Mouse (Mus musculus): ENCODE data around the gene Itk.

The Itk gene

DNA sequence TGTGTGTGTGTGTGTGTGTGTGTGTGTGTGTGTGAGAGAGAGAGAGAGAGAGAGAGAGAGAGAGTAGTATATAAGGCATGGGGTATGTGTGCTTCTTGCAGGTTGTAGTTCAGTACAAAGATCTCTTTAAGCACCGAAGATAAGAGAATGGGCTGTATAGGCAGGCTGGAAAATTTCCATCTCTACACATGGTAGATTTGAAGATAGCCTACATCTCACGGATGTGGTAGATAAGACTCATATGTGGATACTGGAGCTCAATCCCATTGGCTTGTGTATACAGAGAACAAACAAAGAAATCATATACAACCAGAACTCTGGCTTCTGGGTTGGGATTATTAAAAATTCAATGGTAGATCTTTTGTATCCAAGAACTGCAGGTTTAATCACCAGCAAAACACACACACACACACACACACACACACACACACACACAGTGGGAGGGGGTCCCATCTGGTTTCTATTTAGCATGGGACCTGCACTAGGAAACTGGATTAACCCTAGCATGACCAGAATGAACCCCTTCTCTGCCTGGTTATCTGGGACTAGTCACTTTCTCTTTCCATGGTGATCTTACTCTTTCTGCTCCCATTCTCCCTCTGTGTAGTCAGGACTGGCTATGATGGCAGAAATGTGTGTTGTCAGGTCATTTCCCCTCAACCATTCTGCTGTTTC is 28.2 kb downstream of the Itk start:
- DNase-seq (ENCODE audit: low read depth, low spot score), result no peak

DNA sequence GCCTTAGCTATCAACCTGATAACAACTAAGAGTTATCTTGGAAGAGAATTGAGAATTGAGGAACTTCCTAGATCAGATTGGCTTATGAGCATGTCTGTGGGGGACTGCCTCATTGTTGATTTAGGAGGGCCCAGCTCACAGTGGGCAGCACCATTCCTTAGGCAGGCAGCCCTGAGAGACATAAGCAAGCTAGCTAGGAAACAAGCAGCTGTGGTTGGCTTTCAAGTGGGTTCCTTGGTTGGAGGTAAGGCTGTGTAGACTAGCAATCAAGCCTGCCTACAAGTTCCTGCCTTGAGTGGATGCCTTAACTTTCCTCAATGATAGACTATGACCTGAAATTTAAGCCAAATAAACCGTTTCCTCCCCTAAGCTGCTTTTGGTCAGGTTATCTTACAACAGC is 30.9 kb downstream of the Itk start:
- DNase-seq (ENCODE audit: low read depth, low spot score), result no peak

DNA sequence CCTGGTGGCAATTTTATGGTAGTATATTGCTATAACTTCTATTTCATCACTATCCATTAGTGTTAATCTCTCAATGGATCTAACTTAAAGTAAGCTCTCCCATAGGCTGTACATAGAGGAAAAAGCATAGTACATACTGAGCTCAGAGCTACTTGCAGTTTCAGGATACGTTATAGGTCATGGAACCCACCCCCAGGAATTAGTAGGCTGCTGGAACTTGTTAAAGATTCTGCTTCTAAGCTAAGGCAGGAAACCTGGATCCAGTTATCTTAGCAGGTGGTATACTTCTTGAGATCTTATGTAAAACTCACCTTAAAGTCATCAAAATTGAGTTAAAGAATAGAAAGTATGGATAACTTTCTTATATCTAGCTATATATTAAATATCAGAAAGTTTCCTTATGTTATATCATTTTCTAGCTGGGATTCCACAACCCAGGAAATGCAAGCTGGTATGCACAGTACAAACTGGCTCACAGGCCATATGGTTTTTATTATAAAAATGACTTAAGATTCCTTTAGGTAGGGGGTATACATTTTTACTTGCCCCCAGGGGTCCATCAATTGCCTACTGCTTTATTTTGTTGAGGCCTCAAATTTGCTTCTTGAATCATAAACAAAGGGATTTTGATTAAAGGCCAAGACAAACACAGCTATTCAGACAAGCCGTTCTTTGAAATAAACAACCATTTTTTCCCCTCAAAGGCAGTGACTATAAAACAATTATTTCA is 39.5 kb downstream of the Itk start:
- no peak for DNase-seq (ENCODE audit: low read depth, low spot score)

DNA sequence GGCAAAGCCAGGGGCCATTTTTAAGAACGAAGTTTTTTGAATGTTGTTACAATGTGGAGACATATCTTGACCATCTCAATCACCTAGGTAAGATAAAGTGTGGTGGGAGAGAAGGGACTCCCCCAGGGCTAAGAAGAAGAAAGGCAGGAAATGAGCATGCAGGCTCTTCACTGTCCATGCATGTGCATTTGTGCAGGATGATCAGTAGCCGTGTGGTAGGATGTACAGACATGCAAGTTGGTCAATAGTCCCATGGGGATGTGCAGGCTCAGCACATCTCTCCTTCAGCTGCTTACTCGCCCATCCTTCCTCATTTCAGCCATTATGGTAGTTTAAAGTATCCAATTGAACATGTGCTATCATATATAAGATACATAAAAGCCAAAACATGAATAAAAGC is 40.9 kb downstream of the Itk start:
- DNase-seq (ENCODE audit: low read depth, low spot score), result no peak

DNA sequence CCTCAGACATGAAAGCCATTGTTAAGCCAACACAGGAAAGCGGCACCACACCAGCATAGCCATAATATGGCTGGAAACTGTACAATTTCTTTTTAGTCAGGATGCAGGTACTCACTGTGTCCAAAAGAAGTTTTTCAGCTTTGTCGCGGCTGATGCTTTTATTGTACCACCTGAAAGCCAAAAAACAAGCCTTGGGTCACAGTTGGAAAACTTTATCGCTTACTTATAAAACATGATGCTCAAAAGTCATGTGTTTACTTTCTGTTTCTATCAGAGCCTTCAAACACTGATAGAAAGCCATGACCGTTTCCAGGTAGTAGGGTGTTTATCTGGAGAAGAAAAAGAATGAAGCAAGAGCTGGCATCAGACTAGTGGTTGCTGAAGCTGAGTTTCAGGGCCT is 41.6 kb downstream of the Itk start:
- no peak for DNase-seq (ENCODE audit: low read depth, low spot score)

DNA sequence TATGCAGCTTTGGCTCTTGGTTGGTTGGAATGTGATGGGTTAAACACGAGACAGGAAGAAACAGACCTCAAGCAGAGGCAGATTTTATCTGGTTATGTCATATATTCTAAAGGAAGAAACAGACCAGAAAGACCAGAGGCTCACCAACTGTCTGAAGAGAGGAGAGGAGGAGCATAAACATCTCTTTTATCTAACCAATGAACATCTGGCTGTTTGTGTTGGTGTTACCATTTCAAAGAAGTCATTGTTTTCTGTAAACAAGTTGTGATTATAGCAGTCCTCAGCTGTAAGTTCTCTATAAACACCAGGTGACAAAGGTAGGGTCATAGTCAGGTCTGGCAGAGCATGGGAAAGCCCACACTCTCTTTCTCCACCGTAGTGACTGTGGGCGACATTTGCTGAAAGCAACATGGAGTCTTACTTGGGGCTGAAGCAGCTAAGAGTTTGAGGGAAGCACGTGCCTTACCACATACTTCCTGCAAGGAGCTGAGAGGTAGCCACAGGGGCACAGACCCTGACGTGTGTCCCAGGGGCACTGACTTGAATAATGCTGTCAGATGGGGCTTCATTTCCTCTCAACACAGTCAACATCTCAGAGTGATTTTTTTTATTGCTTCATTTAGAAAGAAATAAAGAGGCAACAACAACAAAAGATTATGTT is 45.3 kb downstream of the Itk start:
- DNase-seq (ENCODE audit: low read depth, low spot score), result peak; percentile 17

DNA sequence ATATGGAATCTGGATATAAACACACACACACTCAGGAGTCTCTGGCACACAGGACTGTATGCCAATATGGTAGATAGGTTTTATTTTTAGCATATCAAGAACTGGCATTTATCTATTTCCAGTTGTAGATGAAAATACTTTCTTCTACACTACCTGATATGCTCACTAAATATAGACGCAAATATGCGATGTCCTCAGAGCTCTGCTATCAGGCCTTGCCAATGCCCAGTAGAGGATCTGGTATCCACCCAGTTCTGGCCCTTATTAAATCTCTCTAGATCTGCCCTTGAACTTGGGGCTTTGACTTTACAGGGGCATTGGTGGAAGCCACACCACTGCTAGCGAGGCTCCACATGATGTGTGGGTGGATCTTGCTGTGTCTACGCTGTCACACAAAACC is 47.4 kb downstream of the Itk start:
- DNase-seq (ENCODE audit: low read depth, low spot score), result no peak

DNA sequence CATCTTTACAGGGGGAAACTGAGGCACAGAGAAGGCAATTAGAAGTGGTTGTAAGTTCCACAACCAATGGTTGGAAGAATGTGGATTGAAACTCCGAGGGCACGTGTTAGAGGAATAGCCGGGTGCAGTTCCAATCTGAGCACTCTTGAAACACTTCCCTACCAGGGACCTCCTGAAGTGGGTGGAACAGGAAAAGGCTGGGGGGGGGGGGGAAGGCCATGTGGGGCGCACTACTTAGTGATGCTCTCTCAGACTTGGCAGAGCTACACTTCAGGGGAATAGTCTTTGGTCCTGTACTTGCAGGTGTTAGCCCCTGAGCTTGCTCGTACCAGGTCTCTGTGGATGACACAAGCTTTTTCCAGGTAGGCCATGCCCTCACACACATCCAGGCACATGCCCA is 53.3 kb downstream of the Itk start:
- DNase-seq (ENCODE audit: low read depth, low spot score), result no peak

DNA sequence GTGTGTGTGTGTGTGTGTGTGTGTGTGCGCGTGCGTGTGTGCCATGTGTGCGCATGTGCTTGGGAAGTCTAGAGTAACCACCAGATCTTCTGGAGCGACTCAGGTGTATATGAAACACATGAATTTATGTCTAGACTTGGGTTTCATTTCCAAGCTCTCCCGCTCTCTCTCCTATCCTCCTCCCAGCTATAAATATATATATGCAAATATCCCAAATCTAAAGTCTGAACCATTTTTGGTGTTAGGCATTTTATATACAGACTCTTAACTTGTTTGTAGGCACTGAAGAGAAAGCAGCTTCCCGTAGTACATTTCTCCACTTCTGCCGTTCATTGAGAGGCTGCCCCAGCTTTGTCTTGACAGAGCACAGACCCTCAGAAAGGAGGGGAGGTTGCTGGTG is 57.1 kb downstream of the Itk start:
- DNase-seq (ENCODE audit: low read depth, low spot score), result no peak

DNA sequence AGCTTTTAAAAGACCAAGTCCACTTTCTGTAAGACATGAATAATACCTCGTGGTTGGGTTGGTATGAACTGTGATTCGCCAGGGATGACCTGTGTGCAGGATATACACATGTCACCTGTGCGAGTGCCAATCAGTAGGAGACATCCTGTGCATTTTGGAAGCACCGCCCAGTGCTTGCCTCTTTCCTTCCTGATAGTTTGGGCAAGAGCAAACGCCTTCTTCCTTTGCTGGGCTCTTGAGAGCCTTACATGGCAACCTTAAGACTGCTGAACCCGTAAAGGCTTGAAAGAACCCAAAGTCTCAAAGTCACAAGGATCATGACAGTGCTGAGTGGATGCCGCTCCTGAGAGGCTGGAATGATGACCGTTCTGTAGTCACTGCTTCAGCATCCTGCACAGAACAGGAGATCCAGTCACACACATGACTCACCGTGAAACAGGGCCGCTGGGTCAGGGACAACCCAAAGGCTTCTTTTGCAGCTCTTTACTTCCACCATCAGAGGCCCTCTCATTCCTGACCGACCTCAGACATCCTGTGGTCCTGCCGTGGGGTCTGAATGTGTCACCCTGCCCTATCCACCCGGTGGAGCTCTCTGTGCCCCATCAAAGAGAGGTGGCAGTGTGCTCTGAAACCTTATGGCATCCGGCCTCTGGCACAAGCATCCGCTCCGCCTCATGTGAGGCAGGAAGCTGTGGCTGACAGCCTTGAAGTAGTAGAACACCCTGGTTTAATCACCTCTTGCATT is 62.9 kb downstream of the Itk start:
- DNase-seq (ENCODE audit: low read depth, low spot score), result no peak

DNA sequence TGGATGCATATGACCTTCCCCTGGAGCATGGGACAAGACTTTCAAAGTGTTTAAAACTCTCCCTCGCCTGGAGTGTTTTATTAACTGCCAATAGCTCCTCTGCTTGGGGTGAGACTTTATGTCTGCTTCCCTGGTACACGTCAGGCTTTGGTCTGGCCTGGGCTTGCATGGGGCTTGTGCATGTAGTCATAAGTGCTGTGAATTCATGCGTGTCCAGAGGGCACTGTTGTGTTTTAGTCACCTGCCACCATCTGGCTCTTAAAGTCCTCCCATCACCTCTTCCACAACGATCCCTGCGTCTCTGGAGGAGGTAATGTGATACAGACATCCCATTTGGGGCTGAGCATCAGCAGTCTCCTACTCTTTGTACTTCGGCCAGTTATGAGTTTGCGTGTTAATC is 67.8 kb downstream of the Itk start:
- DNase-seq (ENCODE audit: low read depth, low spot score), result no peak

DNA sequence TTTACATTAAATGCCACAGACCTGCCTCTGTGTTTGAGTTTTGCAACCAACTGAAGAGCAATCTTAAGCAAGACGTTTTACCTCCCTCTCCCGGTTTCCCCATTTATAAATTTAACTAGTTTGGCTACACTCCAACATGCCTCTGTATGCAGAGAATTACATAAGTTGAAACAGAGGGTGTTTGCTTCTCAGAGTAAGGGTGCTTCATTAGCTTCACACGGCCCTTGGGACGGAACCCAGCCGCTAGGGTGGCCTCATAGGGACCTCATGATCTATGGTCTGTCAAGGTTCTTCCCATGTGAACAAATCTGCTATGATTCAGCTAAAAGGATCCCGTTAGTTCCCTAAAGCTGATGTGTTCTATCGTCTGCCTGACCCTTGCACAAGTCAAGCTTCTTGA is 74.8 kb downstream of the Itk start:
- DNase-seq (ENCODE audit: low read depth, low spot score), result no peak

DNA sequence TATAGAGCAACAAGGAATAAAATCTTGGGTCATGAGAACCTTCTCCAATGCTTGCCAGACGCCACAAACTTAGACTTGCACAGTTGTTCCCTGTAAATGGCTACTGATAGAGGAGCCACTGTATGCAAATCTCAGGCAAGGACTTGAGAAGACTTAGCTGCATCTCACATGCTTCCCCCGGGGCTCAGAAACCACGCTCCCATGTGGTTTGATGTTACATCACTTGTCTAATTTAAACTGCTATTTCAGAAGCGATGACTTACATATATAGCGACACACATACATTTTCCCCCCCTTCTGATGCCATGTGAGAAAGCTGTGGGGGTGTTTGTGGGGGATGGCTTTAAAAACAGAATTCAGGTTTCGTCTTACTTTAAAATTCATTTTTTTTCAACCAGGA is 75.5 kb downstream of the Itk start:
- no peak for DNase-seq (ENCODE audit: low read depth, low spot score)

DNA sequence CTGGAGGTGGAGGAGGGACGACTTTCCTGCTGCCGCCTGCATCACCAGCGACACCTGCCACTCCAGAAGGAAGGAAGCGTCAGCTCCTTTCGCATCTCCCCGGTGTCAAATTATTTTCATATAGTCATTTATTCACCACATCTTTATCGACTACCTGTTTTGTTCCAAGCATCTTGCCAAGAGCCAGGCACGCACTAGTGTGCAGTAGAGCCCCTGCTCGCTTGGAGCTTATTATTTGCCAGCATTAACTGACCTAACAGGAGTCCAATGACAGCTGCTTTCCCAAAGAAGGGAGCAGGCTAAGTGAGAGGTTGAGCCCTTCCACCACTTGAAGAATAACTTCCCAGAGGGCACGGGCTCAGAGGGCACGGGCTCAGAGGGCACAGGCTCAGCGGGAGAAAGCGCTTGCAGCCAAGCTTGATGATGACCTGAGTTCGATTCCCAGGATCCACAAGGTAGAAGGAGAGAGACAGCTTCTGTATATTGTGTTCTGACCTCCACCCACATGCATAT is 76.7 kb downstream of the Itk start, which contains the start of gene Cyfip2:
Cyfip2 (minus strand) TSS at position 337 of the 513 bp plus-strand sequence.
- DNase-seq (ENCODE audit: low read depth, low spot score), result no peak

DNA sequence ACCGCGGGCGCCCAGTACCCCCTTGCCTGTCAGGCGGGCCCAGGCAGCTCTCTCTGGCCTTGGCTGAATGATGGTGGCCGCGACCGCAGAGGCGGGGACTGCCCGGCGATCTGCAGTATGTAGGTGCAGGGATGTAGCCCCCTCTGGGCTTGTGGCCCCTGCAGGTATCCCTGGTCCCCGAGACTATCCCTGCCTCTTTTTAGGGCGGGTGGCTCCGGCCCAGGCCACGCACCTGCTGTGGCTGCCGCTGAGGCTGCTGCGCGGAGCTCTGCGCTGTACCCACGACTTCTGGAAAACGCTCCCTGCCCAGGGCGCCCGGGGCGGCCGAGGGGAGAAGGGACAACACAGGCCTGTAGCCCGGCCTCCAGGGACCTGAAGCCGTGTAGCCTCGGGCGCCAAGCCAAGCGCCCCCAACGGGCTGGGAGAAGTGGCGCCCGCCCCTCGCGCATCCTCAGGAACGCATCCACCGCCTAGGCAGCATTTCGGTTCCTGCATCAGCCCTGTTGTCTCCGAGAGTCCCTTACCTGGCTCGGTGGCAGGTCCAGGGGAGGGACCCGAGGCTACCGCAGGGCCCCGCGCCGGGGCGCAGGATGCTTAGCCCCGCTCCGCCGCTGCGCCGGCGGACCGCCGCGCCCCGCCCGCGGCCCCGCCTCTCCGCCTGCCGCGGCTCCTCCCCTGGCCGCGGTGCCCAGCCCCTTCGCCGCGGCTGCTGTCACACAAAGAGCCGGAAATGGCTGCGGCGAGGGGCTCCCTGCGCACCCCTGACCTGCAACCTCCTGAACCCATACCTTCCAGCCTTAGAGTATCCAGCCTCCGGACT is 77.4 kb downstream of the Itk start:
- DNase-seq (ENCODE audit: low read depth, low spot score), result no peak

DNA sequence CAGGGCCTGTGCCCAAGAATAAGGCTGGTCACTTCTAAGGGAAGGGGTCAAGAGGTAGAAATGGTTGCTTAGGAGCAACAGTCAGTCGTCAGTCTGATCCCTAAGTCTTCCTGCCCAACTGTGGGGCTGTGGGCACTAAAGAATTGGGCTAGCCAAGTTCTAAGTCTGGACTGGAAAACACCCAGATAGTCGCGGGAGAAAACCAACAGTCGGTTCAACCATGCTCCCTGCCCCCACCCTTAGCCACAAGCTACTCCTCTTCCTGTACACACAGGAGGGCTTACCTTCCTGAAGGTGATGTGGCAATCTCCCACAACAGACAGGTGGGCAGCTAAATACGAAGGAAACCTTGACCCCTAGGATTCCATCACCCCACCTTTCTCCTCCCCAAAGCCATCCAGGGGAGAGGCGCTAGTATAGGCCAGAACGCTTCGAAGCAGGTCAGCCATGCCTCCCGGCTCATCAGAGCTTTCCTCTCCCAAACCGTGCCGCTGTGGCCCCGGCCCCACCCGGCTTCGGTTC is 78.1 kb downstream of the Itk start:
- DNase-seq (ENCODE audit: low read depth, low spot score), result no peak

DNA sequence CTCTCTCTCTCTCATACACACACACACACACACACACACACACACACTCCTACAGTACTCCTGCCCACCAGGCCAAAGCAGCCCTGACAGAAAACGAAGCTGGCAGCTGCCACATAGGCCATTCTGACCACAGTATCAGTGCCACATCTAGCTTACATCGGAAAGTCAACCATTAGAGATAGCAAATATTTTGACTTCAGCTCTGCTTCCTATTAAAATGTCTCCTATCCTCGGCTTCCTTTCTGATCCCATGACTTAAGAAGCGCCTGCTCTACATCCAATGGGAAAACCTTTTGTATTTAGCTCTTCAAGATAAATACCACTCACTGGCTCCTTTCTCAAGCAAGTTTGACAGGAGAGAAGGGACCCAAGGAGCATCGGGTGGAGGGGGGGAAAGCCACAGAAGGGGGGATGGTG is 78.7 kb downstream of the Itk start:
- DNase-seq (ENCODE audit: low read depth, low spot score), result no peak

DNA sequence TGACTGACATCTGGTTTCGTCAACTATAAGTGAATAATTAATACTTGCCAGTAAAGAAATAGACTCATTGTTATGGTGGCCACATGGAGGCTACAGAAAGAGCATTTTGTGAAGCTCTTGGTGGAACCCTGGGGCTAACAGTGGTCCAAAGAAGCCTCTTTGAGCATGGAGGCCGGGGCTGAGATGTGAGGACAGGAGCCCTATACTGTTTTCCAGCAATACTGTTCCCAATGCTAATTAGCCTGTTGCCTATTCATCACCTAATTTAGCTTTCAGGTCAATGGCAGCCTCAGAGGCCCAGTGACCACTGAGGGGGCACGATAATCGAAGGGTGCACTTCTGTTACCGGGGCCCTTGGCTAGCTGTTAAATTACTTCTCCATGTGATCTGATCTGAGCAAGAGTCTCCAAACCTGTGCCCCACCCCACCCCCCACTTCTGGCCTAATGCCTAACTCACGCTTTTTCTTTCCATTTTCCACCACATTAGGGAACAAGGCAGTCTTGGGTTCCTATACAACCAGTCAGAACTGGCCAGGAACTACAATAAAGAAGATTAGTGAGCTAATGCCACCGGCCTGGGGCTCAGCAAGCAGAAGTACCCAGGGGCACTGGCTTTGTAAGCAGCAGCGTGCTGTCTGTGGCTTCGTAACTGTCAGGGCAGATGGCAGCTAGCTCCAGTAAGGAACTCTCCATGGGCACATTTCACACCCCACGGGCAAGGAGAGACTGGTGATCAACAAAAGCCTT is 79.3 kb downstream of the Itk start:
- DNase-seq (ENCODE audit: low read depth, low spot score), result no peak

DNA sequence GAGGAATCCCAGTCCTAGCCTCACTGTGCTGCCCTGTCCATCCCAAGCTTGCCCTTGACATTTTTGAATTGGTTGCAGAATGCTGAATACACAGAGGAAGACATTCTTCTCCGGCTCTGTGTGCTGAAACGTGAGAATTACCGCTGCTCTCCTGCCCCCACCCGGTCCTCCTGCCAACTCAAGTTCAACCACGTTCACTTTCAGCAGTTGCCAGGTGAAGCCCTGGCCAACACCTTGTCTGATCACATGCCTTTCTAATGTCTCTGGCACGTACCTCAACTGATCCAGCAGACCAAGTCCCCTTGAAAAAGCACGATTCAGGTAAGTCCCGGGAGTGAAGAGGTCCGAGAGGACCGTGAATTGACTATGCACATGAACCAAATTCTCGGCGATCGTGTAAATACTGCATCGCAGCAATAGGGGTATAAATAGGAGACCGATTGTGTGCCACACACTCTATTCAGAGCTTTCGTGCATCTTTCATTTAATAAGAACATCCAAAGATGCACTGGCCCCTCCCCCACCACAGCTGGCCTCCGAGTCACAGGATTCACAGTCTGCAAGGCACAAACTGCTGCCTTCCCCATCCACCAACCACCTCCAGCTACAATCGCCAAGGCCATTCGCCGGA is 80.1 kb downstream of the Itk start:
- DNase-seq (ENCODE audit: low read depth, low spot score), result no peak
